Mouse (Mus musculus) small intestine, adult 2 months (tissue): ENCODE results near the gene Ccdc87.

ENCODE experiments used
- CTCF ChIP-seq: fragments of 200-500 bp; IDR thresholded peaks from 2 replicates; pipeline ENCODE4 v1.5.1; 2012; ENCODE audit warnings: low read depth, mild to moderate bottlenecking, control low read depth, inconsistent platforms, low read length, moderate library complexity, mixed read lengths; ENCODE audit not compliant: insufficient replicate concordance, insufficient read length; ENCODE audit errors: extremely low read depth
- POLR2A ChIP-seq: fragments of 200-500 bp; IDR thresholded peaks from 2 replicates; pipeline ENCODE4 v1.6.1; 2012; ENCODE audit warnings: low read depth, mild to moderate bottlenecking, control low read depth, inconsistent platforms, low read length, moderate library complexity

- TF ChIP-seq CTCF (no peak), POLR2A (no peak; the same call in 1 of the 2 replicates)
These were observed 45.8 kb upstream of the Ccdc87 start for GRCm38 (mm10) chr19:4793281-4793830.
